Mouse (Mus musculus) heart, adult 2 months (tissue): ENCODE data around the gene Rtl1. TPM values are rescaled to one million over a fixed set of nuclear protein-coding genes. Genes with fewer than 3 reads are reported as not detected.

Experiments
- DNase-seq, 2 experiments: peaks; one replicate each; pipeline ENCODE4 v3.0.0; 2021
- H3K27ac ChIP-seq: fragments of 200-600 bp; 2 replicates; pipeline ENCODE4 v1.8.1; 2022
- H3K27me3 ChIP-seq: fragments of 200-500 bp; 2 replicates; pipeline ENCODE4 v1.6.1; 2012; ENCODE audit warnings: mild to moderate bottlenecking, low read length, inconsistent platforms, mixed read lengths; ENCODE audit not compliant: control insufficient read depth, insufficient read depth
- H3K36me3 ChIP-seq: fragments of 200-500 bp; 2 replicates; pipeline ENCODE4 v1.6.1; 2012; ENCODE audit warnings: low read length, inconsistent platforms; ENCODE audit not compliant: control insufficient read depth, insufficient read depth
- H3K4me1 ChIP-seq: fragments of 200-500 bp; 2 replicates; pipeline ENCODE4 v1.6.1; 2011; ENCODE audit warnings: low read length; ENCODE audit not compliant: control insufficient read depth, insufficient read depth
- H3K4me3 ChIP-seq: fragments of 200-600 bp; 2 replicates; pipeline ENCODE4 v1.8.1; 2022
- H3K79me2 ChIP-seq: fragments of 200-500 bp; replicated peaks from 2 replicates; pipeline ENCODE4 v1.6.1; 2012; ENCODE audit warnings: mild to moderate bottlenecking, inconsistent platforms, low read length, moderate library complexity, mixed read lengths; ENCODE audit not compliant: control insufficient read depth, insufficient read depth
- H3K9ac ChIP-seq: fragments of 200-500 bp; 2 replicates; pipeline ENCODE4 v1.6.1; 2012; ENCODE audit warnings: low read depth, mild to moderate bottlenecking, control low read depth, inconsistent platforms, low read length, mixed read lengths
- CTCF ChIP-seq: fragments of 200-600 bp; IDR thresholded peaks from 2 replicates; pipeline ENCODE4 v1.8.1; 2022; ENCODE audit warnings: antibody characterized with exemption, mild to moderate bottlenecking, moderate library complexity
- EP300 ChIP-seq: fragments of 200-500 bp; IDR thresholded peaks from 2 replicates; pipeline ENCODE4 v1.6.1; 2011; ENCODE audit warnings: low read depth, low read length, control low read depth; ENCODE audit not compliant: insufficient read depth
- POLR2A ChIP-seq: fragments of 200-500 bp; IDR thresholded peaks from 2 replicates; pipeline ENCODE4 v1.6.1; 2011; ENCODE audit warnings: mild to moderate bottlenecking, low read depth, low read length, control low read depth; ENCODE audit not compliant: insufficient read depth
- WGBS: fragments of 180-500 bp; shearing (Covaris S2); methylation state at CpG from one replicate; pipeline ENCODE4 v1.1.7; 2018; 5-methylcytosine and 5-hydroxymethylcytosine counted together
- intact Hi-C: fragments of 180-260 bp; cut with DNase I; formaldehyde crosslinking; loops from one replicate; pipeline ENCODE4 v1.15.1; 2025
- polyA plus RNA-seq: library from polyadenylated mRNA; depleted of rRNA; stranded (reverse); fragments of >200 nt; gene quantifications from 2 replicates; pipeline ENCODE4 v1.2.3, GENCODE M21; 2012
- total RNA-seq, 2 experiments: library from RNA; stranded (reverse); gene quantifications; 2 replicates each; pipeline ENCODE4 v1.2.3; 2021

The Rtl1 gene
- total and polyA plus RNA-seq, 3 experiments, result 0.02 TPM; not detected in 2

GRCm38 (mm10) chr12:109560111-109560695 is 39.9 kb downstream of the Rtl1 start:
- TF ChIP-seq EP300, result no peak
- no peak for TF ChIP-seq POLR2A
- TF ChIP-seq CTCF, result no peak
- DNase-seq, result no peak
- intact Hi-C loops, result no loop called here
- Histone ChIP-seq H3K27me3 (no peaks in the 10 kb centered on the region), H3K4me1 (no peaks in the 10 kb centered on the region), H3K36me3 (no peaks in the 10 kb centered on the region), H3K79me2 (no peaks in the 10 kb centered on the region), H3K9ac (no peak overlapping the region), H3K4me3 (no peak overlapping the region), H3K27ac (no peak overlapping the region)
- WGBS, result 87% methylated on average over 10 of the region's 10 CpGs

DNA sequence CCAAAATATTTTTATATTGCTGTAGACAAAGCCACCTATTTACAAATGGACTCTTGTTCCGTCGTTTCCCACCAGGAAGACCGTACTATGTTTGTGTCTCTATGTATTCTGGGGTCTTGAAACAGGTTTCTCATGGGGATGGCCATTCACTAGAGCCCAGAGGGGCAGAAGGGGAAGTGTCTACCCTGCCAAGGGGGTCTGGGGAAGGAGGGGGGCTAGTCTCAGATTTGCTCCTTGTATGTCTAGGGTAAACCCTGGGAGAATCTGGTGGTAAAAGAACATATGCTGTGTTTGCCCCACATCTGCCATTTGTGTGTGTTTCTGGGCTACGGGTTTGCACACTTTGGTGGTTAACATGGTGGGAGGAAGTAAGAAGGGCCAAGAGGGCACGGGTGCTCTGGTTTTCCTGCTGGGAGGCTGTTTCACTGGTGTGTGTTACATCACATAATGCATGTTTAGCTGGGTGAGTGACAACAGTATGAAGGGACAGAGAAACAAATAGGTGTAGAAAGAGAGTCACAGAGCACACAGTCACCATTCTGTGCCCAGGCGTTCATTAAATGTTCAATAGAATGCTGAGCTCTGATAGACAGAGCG is 41.1 kb downstream of the Rtl1 start:
- H3K9ac ChIP-seq, result no peak overlapping the region
- H3K4me1 ChIP-seq, result no peaks in the 10 kb centered on the region
- intact Hi-C loops, result no loop called here
- TF ChIP-seq CTCF (no peak), POLR2A (no peak), EP300 (no peak)
- no peak for DNase-seq
- no peak overlapping the region for H3K27ac ChIP-seq
- WGBS, result 85% methylated on average over 7 of the region's 7 CpGs
- H3K27me3 ChIP-seq, result no peaks in the 10 kb centered on the region
- H3K36me3 ChIP-seq, result no peaks in the 10 kb centered on the region
- no peak overlapping the region for H3K4me3 ChIP-seq
- no peaks in the 10 kb centered on the region for H3K79me2 ChIP-seq

DNA sequence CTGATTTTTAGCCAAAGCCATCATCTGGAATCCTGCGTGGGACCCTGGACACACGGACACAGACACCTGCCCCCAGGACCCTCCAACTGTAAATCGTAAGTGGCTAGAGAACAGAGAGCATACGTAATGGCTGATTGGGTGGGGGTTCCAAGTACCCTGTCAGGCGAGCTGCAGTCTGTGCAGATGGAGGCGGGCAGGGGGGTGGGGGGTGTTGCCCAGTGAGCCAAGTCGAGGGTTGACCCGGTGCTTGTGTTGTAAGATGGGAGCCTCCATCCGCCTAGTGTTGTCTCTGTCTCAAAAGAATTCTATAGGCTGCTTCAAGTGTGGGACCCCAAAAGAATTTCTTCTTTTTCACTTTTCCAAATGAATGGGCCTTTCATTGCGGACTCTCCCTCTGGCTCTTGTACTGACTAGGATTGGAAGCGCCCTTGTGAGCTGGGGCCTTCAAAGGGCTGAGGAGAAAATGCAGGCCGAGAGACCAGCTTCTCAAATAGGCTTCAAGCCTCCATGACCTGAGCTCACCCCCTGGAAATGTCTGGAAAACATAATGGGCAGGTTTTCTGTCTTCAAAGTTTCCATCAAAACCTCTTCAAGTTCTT is 41.8 kb downstream of the Rtl1 start:
- WGBS, result 85% methylated on average over 12 of the region's 12 CpGs
- no peak for DNase-seq
- Histone ChIP-seq H3K36me3 (no peaks in the 10 kb centered on the region), H3K27ac (no peak overlapping the region), H3K9ac (no peak overlapping the region), H3K79me2 (no peaks in the 10 kb centered on the region), H3K27me3 (no peaks in the 10 kb centered on the region), H3K4me1 (no peaks in the 10 kb centered on the region), H3K4me3 (no peak overlapping the region)
- TF ChIP-seq EP300 (no peak), POLR2A (no peak), CTCF (no peak)
- intact Hi-C loops, result no loop called here

DNA sequence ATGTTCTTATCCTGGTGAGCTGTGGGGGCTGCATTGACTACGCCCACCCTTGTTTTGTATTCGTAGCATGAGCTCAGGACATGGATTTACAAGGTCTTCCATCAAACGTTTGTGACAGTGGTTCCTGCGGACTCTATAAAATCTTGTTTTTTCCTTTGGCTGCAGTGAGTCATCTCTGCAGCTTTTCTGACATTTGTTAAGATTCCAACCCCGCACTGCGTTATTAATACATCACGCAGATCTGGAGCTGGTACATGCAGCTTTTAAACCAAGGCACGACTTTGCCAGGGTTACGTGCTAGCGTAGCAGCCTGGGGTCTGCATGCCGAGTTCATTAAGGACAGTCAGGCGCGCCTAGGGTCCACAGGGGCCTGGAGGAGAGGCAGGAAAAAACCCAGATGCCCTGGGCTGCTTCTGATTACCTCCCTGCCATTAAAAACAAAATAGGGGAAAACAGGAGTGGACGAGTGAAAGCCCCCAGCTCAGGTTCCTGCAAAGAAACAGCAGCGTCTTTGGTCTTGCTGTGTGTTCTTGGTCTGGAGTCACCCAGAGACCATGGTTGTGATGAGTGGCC is 44.2 kb downstream of the Rtl1 start:
- H3K36me3 ChIP-seq, result no peaks in the 10 kb centered on the region
- DNase-seq, result no peak
- H3K4me1 ChIP-seq, result no peaks in the 10 kb centered on the region
- intact Hi-C loops, result no loop called here
- H3K9ac ChIP-seq, result no peak overlapping the region
- TF ChIP-seq CTCF, result no peak
- no peak for TF ChIP-seq EP300
- TF ChIP-seq POLR2A, result no peak
- no peak overlapping the region for H3K4me3 ChIP-seq
- H3K79me2 ChIP-seq, result no peaks in the 10 kb centered on the region
- 60% methylated on average over 15 of the region's 15 CpGs for WGBS
- H3K27me3 ChIP-seq, result no peaks in the 10 kb centered on the region
- H3K27ac ChIP-seq, result no peak overlapping the region

DNA sequence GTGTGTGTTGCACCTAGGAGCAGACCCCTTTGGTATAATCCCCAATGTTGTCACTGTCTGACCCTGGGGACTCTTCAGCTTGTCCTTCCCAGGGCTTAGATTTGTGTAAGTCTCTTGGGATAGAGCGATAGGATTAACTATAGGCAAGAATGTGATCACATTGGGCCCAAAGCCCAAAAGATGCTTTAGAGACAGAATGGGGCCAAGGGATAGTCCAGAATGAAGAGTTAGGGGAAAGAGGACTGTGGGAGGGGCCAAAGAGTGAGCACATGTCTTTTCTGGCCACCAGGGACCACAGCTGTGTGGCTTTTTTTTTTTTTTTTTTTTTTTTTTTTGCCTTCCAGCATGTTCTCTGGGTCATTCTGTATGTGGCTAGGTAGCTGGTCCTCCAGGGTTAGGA is 46.6 kb downstream of the Rtl1 start:
- H3K36me3 ChIP-seq, result no peaks in the 10 kb centered on the region
- H3K79me2 ChIP-seq, result no peaks in the 10 kb centered on the region
- no peaks in the 10 kb centered on the region for H3K4me1 ChIP-seq
- H3K9ac ChIP-seq, result no peak overlapping the region
- H3K27me3 ChIP-seq, result no peaks in the 10 kb centered on the region
- intact Hi-C loops, result no loop called here
- H3K4me3 ChIP-seq, result no peak overlapping the region
- H3K27ac ChIP-seq, result no peak overlapping the region
- WGBS, result 86% methylated on average over 1 of the region's 1 CpGs
- DNase-seq, result no peak
- TF ChIP-seq POLR2A (no peak), CTCF (no peak), EP300 (no peak)

DNA sequence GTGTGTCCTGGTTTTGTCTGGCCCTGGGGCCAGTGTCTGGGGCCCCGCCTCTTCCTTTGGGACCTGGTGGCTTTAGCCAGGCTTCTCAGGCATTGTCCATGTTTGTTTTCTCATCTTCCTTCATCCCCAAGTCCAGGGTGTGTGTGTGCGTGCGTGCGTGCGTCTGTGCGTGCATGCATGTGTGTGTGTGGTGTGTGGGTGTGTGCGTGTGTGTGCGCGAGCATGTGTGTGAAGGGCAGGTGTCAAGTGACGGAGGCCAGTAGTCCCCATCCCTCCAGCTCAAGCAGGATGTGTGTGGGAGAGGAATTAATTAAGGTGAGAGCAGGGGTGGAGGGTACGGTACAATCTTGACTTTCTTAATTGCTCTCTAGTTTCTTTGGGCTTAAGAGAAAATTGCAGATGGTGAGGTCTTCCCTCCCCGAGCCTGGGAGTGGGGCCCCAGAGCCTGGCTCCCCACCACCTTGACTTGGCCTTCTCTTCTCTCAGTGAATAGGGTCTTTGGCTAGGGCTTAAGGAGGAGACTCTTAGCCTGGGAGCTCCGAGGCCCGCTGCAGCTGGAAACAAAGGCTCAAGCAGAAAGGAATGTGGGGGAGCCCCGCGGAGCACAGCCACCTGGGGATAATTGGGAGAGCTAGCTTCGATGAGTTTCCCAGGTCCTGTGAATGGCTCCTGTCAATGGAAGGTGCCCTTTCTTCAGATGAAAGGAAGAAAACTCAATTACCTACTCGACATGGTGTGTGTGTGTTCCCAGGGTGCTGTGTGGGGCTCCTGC is 47.2 kb downstream of the Rtl1 start:
- Histone ChIP-seq H3K9ac (no peak overlapping the region), H3K4me3 (no peak overlapping the region), H3K27ac (no peak overlapping the region), H3K4me1 (no peaks in the 10 kb centered on the region), H3K27me3 (no peaks in the 10 kb centered on the region), H3K36me3 (no peaks in the 10 kb centered on the region), H3K79me2 (no peaks in the 10 kb centered on the region)
- no peak for TF ChIP-seq POLR2A
- TF ChIP-seq EP300, result no peak
- no peak for DNase-seq
- intact Hi-C loops, result no loop called here
- 68% methylated on average over 18 of the region's 18 CpGs for WGBS
